Mouse (Mus musculus): Measurements from ENCODE around the gene Nr2c2ap. TPM values are rescaled to one million over a fixed set of nuclear protein-coding genes. Genes with fewer than 3 reads are reported as not detected.
A peak's percentile ranks its signal among the peaks of the same experiment; 100 is the strongest.

The Nr2c2ap gene
- polyA plus RNA-seq, 1 experiment from 2014 or later: 38.2 TPM

DNA sequence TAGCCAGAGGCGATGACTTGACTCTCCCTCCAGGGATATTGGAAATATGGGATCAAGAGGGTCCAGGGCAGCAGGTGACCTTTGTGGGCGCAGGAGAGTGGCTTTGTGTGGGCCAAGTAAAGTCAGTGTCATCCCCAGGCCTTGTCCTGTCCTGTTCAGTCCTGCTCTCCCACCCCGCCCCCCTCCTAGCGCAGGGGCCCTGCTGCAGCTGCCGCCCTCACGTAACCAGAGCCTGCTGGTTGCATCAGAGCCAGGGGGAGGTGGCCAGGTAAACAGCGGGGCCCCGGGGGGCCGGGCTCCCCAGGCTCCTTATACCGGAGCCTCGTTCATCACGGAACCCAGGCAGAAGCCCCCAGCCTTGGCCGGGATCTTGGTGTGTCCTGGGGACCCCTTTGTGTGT, 19.0 kb downstream of the Nr2c2ap start:
- Histone ChIP-seq H3K4me3 (ENCODE audit: low read depth, low read length) (no peak overlapping the region), H3K9me3 (replicated peaks; ENCODE audit: control insufficient read depth, low read length, poor library complexity, severe bottlenecking) (no peaks in the 10 kb centered on the region), H3K27ac (ENCODE audit: low read length) (no peak overlapping the region), H3K4me1 (ENCODE audit: control insufficient read depth, insufficient read depth, low read length) (peaks cover 5% of the 10 kb centered on the region), H3K4me2 (ENCODE audit: low read length) (no peak overlapping the region), H3K27me3 (ENCODE audit: control insufficient read depth, insufficient read depth, low read depth, low read length) (no peaks in the 10 kb centered on the region), H3K36me3 (ENCODE audit: control insufficient read depth, insufficient read depth, low read length) (peaks cover 15% of the 10 kb centered on the region), H3K9ac (ENCODE audit: low read depth, low read length) (no peak overlapping the region)
- ATAC-seq: no peak
- 15% methylated on average over 13 of the region's 13 CpGs for WGBS

- no peaks in the 10 kb centered on the region for H3K9me3 ChIP-seq (replicated peaks; ENCODE audit: control insufficient read depth, low read length, poor library complexity, severe bottlenecking)
- peak; percentile 91 for ATAC-seq
- no peaks in the 10 kb centered on the region for H3K27me3 ChIP-seq (ENCODE audit: control insufficient read depth, insufficient read depth, low read depth, low read length)
- peak overlapping the region; percentile 33; the same call in 1 of the 2 replicates for H3K9ac ChIP-seq (ENCODE audit: low read depth, low read length)
- peak overlapping the region; percentile 45 for H3K4me2 ChIP-seq (ENCODE audit: low read length)
- no peak overlapping the region; the same call in 1 of the 2 replicates for H3K4me3 ChIP-seq (ENCODE audit: low read depth, low read length)
- H3K4me1 ChIP-seq (ENCODE audit: control insufficient read depth, insufficient read depth, low read length): peaks cover 5% of the 10 kb centered on the region
- WGBS: 16% methylated on average over 20 of the region's 22 CpGs
- no peaks in the 10 kb centered on the region for H3K36me3 ChIP-seq (ENCODE audit: control insufficient read depth, insufficient read depth, low read length)
- no peak overlapping the region for H3K27ac ChIP-seq (ENCODE audit: low read length)
Measured at GRCm38 (mm10) chr8:70152537-70153257, 21.6 kb downstream of the Nr2c2ap start.

- Histone ChIP-seq H3K27me3 (ENCODE audit: control insufficient read depth, insufficient read depth, low read depth, low read length) (no peaks in the 10 kb centered on the region), H3K4me1 (ENCODE audit: control insufficient read depth, insufficient read depth, low read length) (peaks cover 4% of the 10 kb centered on the region), H3K36me3 (ENCODE audit: control insufficient read depth, insufficient read depth, low read length) (no peaks in the 10 kb centered on the region), H3K9ac (ENCODE audit: low read depth, low read length) (no peak overlapping the region), H3K4me3 (ENCODE audit: low read depth, low read length) (no peak overlapping the region), H3K4me2 (ENCODE audit: low read length) (no peak overlapping the region), H3K27ac (ENCODE audit: low read length) (no peak overlapping the region), H3K9me3 (replicated peaks; ENCODE audit: control insufficient read depth, low read length, poor library complexity, severe bottlenecking) (no peaks in the 10 kb centered on the region)
- ATAC-seq: no peak
- WGBS: 100% methylated on average over 1 of the region's 1 CpGs
Measured at GRCm38 (mm10) chr8:70157240-70157800, 26.2 kb downstream of the Nr2c2ap start.

GRCm38 (mm10) chr8:70158069-70158853, 27.1 kb downstream of the Nr2c2ap start:
- Histone ChIP-seq H3K4me1 (ENCODE audit: control insufficient read depth, insufficient read depth, low read length) (no peaks in the 10 kb centered on the region), H3K36me3 (ENCODE audit: control insufficient read depth, insufficient read depth, low read length) (no peaks in the 10 kb centered on the region), H3K27ac (ENCODE audit: low read length) (no peak overlapping the region), H3K4me3 (ENCODE audit: low read depth, low read length) (peak overlapping the region; percentile 47), H3K4me2 (ENCODE audit: low read length) (peak overlapping the region; percentile 76), H3K9me3 (replicated peaks; ENCODE audit: control insufficient read depth, low read length, poor library complexity, severe bottlenecking) (no peaks in the 10 kb centered on the region), H3K9ac (ENCODE audit: low read depth, low read length) (peak overlapping the region; percentile 70), H3K27me3 (ENCODE audit: control insufficient read depth, insufficient read depth, low read depth, low read length) (no peaks in the 10 kb centered on the region)
- 8% methylated on average over 40 of the region's 40 CpGs for WGBS
- peak; percentile 95 for ATAC-seq

- no peak for ATAC-seq
- Histone ChIP-seq H3K36me3 (ENCODE audit: control insufficient read depth, insufficient read depth, low read length) (no peaks in the 10 kb centered on the region), H3K4me2 (ENCODE audit: low read length) (no peak overlapping the region; the same call in 1 of the 2 replicates), H3K9ac (ENCODE audit: low read depth, low read length) (no peak overlapping the region), H3K4me1 (ENCODE audit: control insufficient read depth, insufficient read depth, low read length) (no peaks in the 10 kb centered on the region), H3K9me3 (replicated peaks; ENCODE audit: control insufficient read depth, low read length, poor library complexity, severe bottlenecking) (no peaks in the 10 kb centered on the region), H3K4me3 (ENCODE audit: low read depth, low read length) (no peak overlapping the region), H3K27ac (ENCODE audit: low read length) (no peak overlapping the region), H3K27me3 (ENCODE audit: control insufficient read depth, insufficient read depth, low read depth, low read length) (no peaks in the 10 kb centered on the region)
- 90% methylated on average over 4 of the region's 4 CpGs for WGBS
Measured at GRCm38 (mm10) chr8:70159211-70159610, 28.1 kb downstream of the Nr2c2ap start.

DNA sequence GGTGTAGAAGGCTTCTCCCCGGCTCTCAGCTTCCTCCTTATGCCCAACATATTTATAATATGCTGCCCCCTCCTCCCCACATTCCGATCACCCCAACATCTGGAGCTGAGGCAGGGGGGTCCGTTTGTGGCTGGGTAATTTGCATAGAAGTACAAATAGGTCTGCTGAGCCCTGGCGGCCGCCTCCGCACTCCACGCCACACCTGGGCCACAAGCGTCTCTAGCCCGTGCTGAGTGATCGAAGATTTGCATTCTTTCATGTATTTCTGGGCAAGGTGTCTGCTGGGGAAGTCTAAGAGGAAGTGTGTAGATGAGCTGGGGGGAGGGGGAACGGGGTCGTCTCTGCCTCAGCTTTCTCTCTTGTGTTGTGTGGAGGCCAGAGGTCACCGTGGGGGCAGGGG, 28.9 kb downstream of the Nr2c2ap start:
- WGBS: 71% methylated on average over 13 of the region's 13 CpGs

GRCm38 (mm10) chr8:70163316-70163715, 32.2 kb downstream of the Nr2c2ap start:
- 80% methylated on average over 3 of the region's 3 CpGs for whole genome bisulfite sequencing
- H3K9ac ChIP-seq (ENCODE audit: low read depth, low read length): no peak overlapping the region

More for the DNA sequence above, 28.9 kb downstream of the Nr2c2ap start:
- H3K4me3 ChIP-seq (ENCODE audit: low read depth, low read length): no peak overlapping the region
- no peaks in the 10 kb centered on the region for H3K36me3 ChIP-seq (ENCODE audit: control insufficient read depth, insufficient read depth, low read length)
- no peak overlapping the region for H3K27ac ChIP-seq (ENCODE audit: low read length)
- no peak for ATAC-seq
- H3K9me3 ChIP-seq (replicated peaks; ENCODE audit: control insufficient read depth, low read length, poor library complexity, severe bottlenecking): no peaks in the 10 kb centered on the region
- no peak overlapping the region for H3K4me2 ChIP-seq (ENCODE audit: low read length)
- H3K9ac ChIP-seq (ENCODE audit: low read depth, low read length): no peak overlapping the region
- no peaks in the 10 kb centered on the region for H3K27me3 ChIP-seq (ENCODE audit: control insufficient read depth, insufficient read depth, low read depth, low read length)
- no peaks in the 10 kb centered on the region for H3K4me1 ChIP-seq (ENCODE audit: control insufficient read depth, insufficient read depth, low read length)

DNA sequence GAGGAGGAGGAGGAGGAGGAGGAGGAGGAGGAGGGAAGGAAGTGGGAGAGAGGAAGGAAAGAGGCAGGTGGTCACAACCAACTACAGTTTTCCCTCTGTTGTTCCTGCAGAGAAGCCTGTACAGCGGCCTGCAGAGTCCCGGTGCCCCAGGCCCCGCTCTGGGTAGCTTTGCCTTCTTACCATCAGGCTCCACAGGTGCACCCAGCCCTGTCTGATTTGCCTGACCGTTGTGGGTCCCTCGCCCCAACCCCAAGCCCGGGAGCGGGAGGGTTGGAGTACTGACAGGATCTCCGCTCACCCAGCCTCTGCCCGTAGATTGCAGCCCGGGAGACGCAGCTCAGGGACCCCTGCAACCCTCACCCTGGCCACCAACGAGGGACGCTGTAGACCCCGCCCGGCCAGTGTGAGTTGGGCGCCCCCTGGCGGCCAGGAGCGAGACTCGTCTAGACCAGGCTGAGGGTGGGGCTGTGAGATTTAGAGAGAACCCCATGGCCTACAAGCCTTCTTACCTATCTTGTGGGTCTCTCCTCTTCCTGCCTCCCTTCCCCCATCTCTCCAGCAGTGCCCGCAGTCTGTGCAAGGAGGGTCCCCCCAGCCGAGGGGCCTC, 35.5 kb downstream of the Nr2c2ap start:
- peak overlapping the region; percentile 30 for H3K4me3 ChIP-seq (ENCODE audit: low read depth, low read length)

More at GRCm38 (mm10) chr8:70163316-70163715, 32.2 kb downstream of the Nr2c2ap start:
- no peak for ATAC-seq
- peaks cover 6% of the 10 kb centered on the region; the same call in 1 of the 2 replicates for H3K4me1 ChIP-seq (ENCODE audit: control insufficient read depth, insufficient read depth, low read length)
- no peaks in the 10 kb centered on the region for H3K36me3 ChIP-seq (ENCODE audit: control insufficient read depth, insufficient read depth, low read length)
- H3K9me3 ChIP-seq (replicated peaks; ENCODE audit: control insufficient read depth, low read length, poor library complexity, severe bottlenecking): no peaks in the 10 kb centered on the region
- no peak overlapping the region for H3K4me2 ChIP-seq (ENCODE audit: low read length)
- H3K27me3 ChIP-seq (ENCODE audit: control insufficient read depth, insufficient read depth, low read depth, low read length): 0 out of 2 replicates have a peak, but pooled peaks cover 3% of the 10 kb centered on the region
- H3K27ac ChIP-seq (ENCODE audit: low read length): no peak overlapping the region
- no peak overlapping the region for H3K4me3 ChIP-seq (ENCODE audit: low read depth, low read length)

More for the DNA sequence above, 35.5 kb downstream of the Nr2c2ap start:
- 0 out of 2 replicates have a peak, but pooled peaks cover 3% of the 10 kb centered on the region for H3K27me3 ChIP-seq (ENCODE audit: control insufficient read depth, insufficient read depth, low read depth, low read length)
- no peak overlapping the region for H3K27ac ChIP-seq (ENCODE audit: low read length)
- peak overlapping the region; percentile 59 for H3K4me2 ChIP-seq (ENCODE audit: low read length)
- no peaks in the 10 kb centered on the region for H3K36me3 ChIP-seq (ENCODE audit: control insufficient read depth, insufficient read depth, low read length)
- WGBS: 2% methylated on average over 21 of the region's 21 CpGs
- peak; percentile 71 for ATAC-seq
- no peaks in the 10 kb centered on the region for H3K9me3 ChIP-seq (replicated peaks; ENCODE audit: control insufficient read depth, low read length, poor library complexity, severe bottlenecking)
- peaks cover 8% of the 10 kb centered on the region for H3K4me1 ChIP-seq (ENCODE audit: control insufficient read depth, insufficient read depth, low read length)
- H3K9ac ChIP-seq (ENCODE audit: low read depth, low read length): peak overlapping the region; percentile 52
